Mouse (Mus musculus): ENCODE results near the gene Adarb2. TPM values are rescaled to one million over a fixed set of nuclear protein-coding genes. Genes with fewer than 3 reads are reported as not detected.

The Adarb2 gene
- total RNA-seq, 2 experiments from 2014 or later: 0.12 TPM; not detected in 1

DNA sequence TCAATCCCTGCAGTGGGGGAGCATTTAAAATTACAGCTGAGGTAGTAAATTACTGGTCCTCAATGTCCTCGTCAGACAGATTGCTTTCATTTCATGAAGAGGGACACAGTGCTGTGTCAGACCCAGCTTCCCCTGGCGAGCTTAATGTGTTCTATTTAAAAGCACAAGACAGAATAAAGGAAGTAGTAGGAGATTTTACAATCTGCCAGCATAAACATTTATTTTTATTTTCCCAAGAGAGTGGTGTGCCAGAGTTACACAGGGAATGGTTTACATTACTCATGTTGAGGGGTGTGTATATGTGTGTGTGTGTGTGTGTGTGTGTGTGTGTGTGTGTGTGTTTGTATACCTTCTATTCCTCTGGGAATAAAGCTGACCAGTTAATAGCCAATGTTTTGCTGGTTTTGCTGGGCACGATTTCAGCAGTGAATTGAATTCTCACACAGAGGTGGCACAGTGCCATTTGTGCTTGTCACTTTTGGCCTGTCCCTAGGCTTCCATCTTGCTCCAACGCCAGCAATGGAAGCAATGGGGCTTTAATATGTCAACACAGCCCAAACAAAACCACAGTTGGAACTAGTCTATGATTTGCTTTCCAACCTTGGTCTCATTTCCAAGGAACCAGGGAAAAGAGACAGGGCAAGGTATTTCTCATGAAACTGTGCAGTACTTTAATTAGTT, 282.1 kb downstream of the Adarb2 start:
- peak; percentile 24 for DNase-seq (ENCODE audit: low spot score)

DNA sequence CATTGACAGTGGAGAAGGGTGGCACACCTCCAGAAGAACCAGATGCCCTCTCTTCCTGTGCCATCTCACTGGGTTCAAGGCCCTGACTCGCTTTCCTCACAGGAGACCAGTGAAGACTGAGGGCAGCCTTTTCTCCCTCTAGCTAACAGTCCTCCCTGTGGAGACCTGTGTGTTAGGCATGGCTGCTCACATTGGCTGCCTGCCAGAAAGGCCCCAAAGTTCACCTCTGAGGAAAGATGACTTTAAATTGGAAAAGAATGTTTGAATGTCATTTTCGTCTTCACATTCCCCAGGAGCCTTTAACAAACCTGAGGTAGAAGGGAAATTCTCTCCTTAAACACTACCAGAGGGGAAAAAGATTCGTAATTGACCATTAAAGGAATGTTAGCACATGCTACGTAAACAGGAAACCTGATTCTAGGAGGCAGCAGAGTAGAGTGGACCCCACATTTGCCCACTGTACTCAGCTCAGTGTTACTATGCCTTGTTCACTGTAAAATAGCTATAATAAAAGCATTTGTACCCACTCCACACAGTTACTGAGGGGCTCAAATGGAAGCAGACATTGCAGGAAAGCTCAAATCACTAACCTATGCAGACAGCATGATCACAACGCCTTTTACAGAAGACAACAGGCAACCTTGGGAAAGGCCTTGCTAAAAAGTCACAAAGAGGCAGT, 285.2 kb downstream of the Adarb2 start:
- DNase-seq (ENCODE audit: low spot score): no peak

DNA sequence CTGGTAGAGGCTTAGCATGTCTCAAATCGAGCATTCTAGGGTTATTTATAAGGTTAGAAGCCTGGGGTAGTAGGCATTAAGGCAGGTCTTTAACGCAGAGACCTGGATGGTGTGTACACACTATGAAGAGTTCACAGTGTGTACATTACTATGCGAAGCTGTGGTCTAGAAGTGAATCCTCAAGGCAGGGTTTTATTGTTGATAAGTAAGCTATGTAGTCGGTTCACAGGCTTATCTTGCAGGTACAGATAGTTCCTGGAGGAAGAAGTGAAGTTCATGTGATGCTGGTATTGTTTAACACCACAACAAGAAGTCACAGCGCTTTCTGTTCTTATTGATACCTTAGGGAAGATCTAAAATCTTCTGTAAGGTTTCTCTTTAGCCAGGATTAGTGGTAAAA, 290.7 kb downstream of the Adarb2 start:
- no peak for DNase-seq (ENCODE audit: low spot score)

DNA sequence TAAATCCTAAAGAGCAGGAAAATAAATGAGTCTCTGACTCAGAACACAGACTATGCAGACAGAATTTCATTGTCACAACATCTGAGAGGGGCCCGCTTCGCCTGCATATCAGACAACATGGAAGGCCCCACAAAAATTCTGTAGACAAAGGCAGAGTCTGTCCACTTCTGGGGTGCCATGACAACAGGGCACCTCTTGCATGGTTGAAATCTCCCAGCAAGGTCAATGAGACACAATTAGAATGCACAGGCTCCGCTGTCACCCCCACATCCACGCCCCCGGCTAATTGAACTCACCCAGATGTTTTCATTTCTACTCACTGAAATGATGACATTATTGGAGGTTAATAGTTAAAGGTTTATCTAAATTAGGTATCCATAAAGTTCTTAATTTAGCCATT, 296.9 kb downstream of the Adarb2 start:
- no peak for DNase-seq (ENCODE audit: low spot score)

DNA sequence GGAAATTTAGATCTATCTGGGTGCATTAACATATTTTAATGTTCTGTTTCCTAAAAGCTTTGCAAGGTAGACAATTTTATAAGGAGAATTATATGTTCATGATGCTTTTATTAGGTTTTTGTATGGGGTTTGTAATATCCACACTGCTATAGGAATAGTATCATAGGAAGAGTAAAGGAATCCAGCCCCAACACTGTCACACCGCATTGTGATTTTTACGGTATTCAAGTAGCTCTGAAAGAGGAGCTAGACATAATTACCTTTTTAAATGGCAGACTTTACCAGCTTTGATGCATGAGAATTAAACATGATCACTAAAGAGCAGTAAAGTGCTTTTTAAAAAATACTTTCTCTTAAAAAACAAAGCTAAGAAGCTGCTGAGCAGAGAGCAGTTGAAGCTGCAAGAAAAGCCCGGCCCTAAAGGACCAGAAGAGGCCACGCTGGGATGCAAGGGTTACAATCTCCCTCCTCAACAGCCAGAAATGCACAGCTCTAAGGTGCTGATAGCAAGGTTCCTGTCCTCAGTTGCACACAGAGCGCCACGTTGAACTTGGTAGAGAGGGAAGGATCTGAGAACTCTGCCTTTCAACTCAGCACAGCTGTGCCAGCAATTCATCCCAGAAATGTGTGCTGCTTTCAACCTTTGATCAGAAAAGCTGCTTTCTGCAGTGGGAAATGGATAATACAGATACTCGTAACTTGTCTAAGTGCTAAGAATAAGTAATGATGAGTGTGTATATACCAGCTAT, 308.6 kb downstream of the Adarb2 start:
- no peak for DNase-seq (ENCODE audit: low spot score)

DNA sequence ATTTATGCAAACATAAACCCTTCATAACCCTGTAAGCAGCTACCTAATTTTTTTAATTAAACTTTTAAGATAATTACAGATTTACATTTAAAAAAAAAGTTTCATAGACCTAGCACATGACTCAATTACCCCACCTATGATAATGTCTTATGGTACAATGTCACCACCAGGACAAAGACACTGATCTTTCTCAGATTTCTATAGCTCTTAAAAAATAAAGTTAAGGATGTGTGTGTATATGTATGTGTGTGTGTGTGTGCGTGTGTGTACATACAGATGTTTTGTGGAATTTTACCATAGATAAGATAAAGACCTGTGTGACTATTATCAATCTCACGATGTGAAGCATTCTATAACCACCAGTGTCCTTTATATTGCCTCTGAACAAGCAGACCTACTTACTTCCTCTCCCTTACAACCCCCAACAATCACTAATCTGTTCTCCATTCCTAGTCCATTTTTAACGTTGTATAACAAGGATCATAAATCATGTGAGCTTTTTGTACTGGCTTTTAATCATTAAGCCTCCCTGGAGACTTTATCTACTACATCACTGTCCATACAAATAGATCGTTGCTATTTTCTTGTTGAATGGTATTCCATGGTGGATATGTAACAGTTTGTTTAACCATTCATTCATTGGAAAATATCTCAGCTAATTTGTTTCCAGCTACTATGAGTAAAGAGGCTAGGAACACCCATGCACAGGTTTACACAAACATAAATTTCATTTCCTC, 313.5 kb downstream of the Adarb2 start:
- no peak for DNase-seq (ENCODE audit: low spot score)

DNA sequence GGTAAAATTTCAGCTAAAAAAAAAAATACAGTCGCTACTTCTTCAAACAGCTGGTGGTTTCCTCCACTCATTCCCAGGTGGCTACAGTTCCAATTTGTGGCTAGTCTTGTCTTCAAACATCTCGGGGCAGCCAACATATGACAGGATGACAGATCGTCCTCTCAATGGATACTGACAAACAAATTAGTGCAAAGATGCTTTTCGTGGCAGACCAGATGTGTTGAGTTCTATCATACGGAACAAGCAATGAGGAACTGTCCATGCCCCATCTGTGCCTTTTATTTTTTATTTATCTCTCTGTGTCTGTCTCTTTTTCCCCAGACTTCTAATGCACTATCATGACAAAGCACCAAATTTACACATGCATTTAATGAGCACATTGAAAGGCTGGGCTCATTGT, 316.5 kb downstream of the Adarb2 start:
- DNase-seq (ENCODE audit: low spot score): no peak

DNA sequence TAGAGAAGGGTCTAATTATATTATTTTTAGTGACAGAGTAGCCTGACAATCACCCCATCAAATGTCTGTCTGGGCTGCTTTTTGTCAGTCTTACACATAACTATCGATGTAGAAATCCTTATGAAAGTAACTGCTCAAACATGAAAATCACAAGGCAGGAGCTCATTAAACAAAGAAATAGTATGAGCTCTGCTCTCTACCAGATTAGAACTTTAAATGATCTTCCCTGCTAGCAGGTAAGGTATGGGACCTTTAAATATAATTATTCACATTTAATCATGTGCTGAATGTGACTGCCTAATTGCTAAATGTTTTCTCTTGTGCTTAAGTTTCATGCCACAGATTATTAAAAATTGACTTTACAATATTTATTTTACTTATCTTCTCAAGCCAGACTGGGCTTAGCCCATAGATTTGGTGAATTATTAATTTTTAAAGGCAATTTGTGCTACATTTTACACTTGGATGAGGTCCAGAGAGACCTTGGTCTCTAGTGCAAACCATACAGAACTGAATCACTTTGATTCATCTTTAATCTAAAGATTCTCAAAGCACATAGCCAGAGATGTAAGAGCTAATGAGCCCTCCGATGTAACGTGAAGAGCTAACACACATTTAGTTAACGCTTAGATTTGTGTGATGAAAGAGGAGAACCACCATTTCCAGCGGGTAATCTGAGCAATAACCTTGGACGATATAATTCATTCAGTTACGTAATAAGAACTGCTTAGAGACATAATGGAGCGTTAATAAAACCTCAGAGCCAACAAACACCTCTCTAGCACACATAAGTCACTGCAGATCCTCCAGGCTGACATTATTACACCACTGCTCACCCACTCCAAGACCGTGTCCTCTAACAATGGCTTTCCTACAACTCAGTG, 323.3 kb downstream of the Adarb2 start:
- DNase-seq (ENCODE audit: low spot score): no peak

DNA sequence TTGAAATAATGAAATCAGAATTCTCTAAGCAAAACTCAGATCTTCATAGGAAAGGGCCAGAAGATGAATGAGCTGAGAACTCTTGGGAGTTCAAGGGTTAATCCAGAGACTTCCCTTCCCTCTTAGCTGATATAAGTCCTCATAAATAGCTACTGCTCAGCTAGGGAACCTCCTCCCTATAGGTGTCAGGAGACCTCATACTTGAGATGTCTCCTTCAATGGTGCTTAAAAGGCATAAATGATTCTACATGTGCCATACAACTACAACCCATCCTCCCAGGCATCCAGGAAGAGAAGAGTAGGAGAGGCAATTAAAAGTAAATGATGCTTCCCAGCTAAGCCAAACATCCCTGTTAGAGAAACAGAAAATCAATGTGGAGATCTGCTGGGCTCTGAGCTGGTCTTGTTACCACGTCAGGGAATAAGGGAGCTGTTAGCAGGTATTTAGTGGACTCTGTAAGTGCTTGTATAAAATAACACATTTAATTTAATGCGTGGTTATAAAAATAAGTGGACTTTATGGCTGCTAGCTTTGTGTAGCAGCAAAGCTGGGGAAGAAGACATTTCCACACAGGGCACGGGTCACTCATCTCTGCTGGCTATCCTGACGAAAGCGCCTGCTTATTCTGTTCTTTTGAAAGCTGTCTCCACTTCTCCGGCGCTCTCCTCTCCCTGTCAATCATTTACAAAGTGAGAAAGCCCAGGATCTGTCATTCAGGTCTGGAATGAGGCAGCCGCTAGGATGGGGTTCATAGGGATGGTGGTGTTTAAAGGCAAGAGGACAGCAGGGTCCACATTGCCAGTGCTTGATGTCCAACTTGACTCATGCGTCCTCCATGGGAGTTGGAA, 331.8 kb downstream of the Adarb2 start:
- DNase-seq (ENCODE audit: low spot score): no peak

DNA sequence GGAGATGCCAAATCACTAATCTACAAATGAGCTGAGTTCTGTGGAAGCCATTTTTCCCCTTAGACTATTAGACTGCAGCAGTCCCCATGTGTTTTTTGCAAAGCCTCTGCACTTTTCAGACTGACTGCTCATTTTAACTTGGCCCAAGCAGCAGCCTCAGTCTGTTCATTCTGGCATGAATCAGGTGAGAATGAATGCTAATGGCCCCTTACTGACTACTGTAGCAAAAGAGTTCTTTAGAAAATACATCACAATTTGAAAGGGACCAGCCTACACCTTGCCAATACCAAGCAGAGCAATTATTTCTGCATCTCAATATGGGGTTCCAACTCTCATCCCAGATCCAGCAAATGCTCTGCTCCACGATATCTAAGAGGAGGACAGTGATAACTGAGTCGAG, 335.8 kb downstream of the Adarb2 start:
- DNase-seq (ENCODE audit: low spot score): no peak

DNA sequence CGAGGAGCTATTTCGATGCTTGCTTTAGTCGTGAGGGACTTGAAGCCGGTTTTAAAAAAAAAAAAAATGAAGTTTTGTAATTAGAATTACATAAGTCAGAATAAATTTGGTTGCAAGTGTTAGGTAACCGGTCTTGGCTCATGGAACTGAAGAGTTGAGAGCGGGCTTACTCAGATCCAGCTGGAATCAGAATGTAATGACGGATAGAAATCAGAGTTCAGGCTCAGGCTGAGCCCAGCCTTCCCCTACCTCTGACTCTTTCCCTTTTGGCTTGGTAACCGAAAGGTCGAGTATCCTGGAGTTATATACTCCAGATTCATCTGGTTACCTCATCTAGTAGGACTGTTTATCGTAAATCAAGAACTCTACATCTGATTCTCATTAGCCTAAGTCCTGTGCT, 336.2 kb downstream of the Adarb2 start:
- DNase-seq (ENCODE audit: low spot score): peak; percentile 28

DNA sequence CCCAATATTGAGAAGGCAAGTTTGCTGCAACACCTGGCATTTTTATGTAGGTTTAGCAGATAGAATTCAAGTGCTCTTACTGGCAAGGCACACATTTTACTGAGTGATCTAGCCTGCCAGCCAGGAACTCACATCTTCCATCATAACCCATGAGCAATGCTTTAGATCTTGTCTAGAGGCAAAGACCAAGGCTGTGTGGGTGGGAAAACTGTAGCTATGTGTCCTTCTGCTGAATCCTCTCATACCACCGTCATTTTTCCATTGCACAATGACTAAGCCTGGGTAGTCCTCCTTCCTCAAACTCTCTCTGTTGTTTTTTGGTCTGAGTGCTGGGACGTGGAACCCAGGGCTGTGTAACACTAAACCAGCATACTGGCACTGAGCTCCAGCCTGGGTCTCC, 340.0 kb downstream of the Adarb2 start:
- DNase-seq (ENCODE audit: low spot score): no peak

DNA sequence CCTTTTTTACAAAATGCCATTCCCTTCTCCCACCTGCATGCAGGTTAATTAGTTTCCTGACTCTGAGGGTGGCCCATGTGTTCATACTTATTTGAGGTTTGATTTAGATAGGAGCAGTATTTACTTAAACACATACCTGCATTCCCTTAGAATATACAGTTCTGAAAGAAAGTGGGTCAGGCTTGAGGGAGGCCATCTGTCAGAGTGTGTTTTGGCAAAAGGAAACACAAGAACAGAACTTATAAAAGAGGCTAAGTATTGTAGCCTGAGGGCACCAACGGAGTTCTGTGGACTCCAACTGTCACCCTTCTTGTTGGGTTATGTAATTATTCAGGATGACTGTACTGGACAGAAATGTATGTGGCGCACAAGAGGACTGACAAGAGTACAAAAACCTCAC, 349.6 kb downstream of the Adarb2 start:
- no peak for DNase-seq (ENCODE audit: low spot score)

DNA sequence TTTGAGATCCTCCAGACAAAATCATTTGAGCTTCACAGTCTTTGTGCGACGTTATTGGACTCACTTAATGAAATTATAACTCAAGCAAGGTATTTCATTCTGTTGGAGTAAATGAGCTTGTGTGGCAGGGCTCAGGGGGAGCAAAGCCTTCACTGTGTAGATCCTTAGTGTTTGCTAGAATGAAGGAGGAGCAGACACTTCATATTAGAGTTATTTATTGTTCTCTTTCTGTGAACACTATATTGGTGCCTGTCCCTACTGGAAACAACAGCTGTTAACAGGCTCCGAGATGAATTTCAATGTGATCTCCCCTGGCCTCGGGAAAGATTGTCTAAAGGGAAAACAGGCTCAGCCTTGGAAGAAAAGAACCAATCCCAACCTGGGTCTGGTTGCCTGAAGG, 355.1 kb downstream of the Adarb2 start:
- DNase-seq (ENCODE audit: low spot score): no peak

DNA sequence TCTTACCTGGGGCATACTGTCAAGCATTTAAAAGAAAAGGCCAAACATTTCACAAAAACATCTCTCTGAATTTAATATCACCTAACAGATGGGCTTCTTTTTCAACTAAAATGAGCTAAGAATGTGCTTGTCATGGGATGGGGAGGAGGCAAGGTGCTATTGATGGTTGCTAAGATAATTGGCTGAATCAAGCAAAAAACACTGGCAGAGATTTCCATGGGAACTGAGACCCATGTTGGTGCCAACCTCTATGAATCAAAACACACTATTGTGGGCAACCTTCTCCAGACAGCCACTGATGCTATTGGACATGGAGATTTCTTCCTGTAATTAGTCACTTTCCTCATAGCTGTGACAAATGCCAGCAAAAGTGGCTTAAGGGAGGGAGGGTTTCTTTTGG, 357.8 kb downstream of the Adarb2 start:
- no peak for DNase-seq (ENCODE audit: low spot score)

DNA sequence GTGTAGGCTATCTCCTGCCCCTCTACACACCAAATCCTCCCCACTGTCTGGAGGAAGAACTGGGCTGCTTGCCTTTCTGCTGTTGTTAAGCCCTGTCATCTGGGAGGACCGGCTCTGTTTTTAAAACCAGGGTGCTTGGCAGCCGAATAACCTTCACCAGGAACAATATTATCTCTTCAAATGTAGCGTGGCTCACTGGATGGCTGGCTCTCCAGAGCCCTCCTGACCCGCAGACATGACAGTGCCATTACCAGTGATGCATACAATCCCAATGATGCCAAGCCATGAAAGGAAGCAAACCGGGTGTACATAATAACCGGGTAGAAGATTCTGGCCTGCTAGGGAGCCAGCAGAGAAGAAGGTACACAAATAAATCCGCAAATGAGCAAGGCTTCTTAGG, 360.5 kb downstream of the Adarb2 start:
- DNase-seq (ENCODE audit: low spot score): no peak

DNA sequence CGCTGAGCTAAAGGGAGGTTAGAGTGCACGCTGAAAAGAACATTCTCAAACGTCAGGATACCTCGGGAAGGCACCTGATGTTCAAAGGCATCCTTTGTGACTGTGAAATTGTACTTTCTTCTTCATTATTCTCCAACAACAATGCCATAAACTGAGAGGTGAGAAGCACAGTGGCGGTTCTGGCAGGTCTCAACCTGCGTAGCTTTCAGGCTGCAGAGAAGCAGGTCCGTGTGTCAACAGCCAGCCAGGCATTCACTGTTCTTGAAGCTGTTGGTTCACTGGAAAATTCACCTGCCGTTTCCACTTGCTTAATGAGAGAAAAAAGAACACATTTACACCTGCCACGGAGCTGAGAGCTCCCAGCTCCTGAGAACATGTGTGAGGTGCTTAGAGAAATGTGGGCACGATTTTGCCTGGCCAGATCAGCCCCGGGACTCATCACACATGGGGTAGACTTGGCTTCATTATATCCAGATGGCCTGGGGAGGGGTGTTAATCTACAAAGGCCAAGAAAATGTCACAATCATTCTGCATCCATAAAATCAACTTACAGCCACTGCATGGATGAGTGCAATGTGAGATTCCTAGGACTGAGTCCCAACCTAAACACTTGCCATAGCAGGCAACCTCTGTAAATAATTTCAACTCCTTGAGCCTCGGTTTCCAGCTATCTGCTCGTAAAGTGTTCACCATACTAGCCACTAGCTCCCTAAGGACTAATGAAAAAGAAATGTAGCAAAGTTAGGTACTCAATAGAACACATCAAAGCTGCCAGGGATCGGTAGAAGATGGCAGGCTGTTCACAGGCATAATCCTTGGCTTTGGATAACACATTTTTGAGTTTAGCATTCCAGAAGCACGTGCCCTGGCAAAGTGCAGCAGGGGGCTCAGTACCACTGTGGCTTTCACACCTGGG, 364.7 kb downstream of the Adarb2 start:
- DNase-seq (ENCODE audit: low spot score): no peak

DNA sequence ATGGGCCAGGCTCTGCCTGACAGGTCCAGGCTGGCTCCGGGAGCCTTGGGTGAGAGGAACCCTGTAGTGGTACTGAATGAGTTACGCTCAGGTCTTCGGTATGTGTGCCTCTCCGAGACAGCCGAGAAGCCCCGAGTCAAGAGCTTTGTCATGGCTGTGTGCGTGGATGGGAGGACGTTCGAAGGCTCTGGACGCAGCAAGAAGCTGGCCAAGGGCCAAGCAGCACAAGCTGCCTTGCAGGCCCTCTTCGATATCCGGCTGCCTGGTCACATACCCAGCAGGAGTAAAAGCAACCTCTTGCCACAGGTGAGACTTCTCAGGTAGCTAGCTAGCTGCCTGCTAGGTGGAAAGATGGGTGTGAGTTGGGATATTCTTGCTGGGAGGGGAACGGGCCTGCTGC, 367.6 kb downstream of the Adarb2 start:
- no peak for DNase-seq (ENCODE audit: low spot score)

DNA sequence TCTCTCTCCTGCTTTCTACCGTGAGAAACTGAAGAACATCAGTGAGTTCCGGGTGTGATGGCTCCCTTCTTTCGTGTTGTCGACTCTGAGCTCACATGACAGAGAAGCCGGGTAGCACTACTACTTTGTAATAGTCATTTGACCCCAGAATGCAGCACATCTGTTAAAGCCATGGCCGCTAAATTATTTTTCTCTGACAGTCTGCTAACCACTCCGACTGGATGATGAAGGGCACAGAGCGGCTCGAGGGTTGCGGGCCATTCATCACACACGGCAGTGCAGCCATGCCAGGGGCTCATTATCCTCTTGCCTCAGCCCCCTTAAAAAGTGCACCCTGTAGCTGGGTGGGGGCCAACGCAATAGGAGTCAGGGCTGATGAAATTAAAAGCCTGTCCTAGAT, 371.2 kb downstream of the Adarb2 start:
- no peak for DNase-seq (ENCODE audit: low spot score)
